Mouse (Mus musculus): ENCODE data around the gene Prkaa2.

The Prkaa2 gene

GRCm38 (mm10) chr4:105109199-105109989, at the start of gene Prkaa2:
Gene Prkaa2, minus strand, starts transcription at chr4:105109890.
- CTCF ChIA-PET, result no interaction called here

DNA sequence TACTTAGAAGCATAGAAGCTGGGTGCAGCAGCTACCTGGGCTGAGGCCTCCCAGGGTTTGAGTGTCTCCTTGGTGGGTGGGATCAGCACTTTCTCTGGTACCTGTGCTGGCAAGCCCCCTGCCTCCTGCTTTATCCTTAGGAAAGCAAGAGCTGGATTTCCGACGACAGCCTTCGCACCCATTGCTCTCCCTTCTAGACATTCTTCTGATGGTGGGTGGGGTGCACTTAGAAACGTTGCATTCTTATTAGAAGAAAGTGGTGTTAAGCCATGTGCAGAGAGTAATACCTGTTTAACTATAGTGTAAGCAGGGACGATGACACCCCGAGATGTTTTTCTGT, 49.8 kb upstream of the Prkaa2 start:
- CTCF ChIA-PET, result no interaction called here

DNA sequence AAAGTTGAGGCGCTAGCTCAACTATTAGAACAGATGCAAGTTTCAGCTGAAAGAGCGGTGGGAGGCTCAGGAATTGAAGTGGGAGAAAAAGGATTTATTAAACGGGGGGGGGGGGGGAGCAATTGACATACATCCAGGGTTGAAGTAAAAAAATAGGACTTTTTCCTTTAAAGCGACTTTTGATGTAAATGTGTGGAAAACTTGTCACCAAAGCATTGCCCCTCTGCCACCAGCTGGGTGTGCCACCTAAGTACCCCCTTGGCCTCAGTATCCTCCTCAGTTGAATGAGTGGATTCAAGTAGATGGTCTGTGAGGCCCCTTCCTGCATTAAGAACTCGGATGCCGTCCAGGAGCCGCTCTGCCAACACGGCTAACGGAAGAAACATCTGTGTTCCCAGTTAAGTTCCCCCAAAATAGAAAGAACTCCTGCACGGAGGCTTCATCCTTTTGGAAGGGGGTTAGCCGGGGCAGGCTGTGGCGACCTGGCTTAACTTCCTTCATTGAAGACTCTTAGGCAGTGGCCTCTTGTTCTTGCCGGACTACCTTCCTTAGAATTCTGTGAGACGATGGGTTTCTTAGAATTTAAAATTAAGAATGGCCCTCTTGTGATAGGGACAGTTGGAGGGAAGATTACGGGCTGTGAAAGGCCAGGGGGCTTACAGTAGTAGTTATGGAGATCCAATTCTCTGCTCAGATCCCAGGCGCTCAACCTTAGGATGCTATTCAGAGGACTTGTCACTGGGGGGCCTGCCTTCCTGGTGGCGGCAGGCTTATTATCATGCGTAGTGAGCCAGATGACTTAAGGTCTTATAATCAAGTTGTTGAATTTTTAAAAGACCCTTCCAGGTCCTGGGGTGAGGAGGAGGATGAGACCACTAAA, 49.2 kb upstream of the Prkaa2 start:
- CTCF ChIA-PET, result no interaction called here

DNA sequence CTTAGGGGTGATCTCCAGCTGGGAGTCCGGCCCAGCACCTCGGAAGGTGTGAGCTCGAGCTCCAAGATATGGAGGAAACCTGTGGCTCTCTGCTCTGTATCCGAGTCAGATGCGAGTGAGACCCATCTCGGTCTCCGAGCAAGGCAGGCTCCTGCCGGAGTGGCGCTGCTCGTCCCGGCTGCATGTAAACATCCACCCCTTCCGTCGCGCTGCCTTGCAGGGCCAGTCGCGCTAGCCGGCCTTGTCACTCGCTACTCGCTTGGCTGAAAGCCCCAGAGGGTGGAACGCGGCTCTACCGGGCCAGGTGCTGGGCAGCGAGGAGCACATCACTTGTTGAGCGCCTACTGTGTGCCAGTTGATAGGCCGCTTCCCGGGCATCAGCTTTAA, 48.5 kb upstream of the Prkaa2 start:
- CTCF ChIA-PET, result interaction anchor here (1.9 kb wide), 1 partner anchor 12 kb away, joined by 6 read pairs; no protein-coding TSS in a partner anchor

- CTCF ChIA-PET, result interaction anchor here (0.6 to 1.9 kb wide), 2 partner anchors 12 to 255 kb away, joined by 5 to 6 read pairs; no protein-coding TSS in a partner anchor
Measured at GRCm38 (mm10) chr4:105157276-105158168, 47.8 kb upstream of the Prkaa2 start, which contains the start of gene Plpp3. Gene Plpp3, plus strand, starts transcription at chr4:105157347.

GRCm38 (mm10) chr4:105156955-105157275, 47.2 kb upstream of the Prkaa2 start:
- CTCF ChIA-PET, result interaction anchor here (0.6 to 1.9 kb wide), 5 partner anchors 13 to 256 kb away, joined by 3 to 14 read pairs (median 5); no protein-coding TSS in a partner anchor

GRCm38 (mm10) chr4:105156281-105156680, 46.6 kb upstream of the Prkaa2 start:
- CTCF ChIA-PET, result interaction anchor here (0.6 to 1.9 kb wide), 6 partner anchors 14 to 166 kb away, joined by 3 to 14 read pairs (median 4); no protein-coding TSS in a partner anchor

- CTCF ChIA-PET, result no interaction called here
Measured at GRCm38 (mm10) chr4:105153227-105153626, 43.5 kb upstream of the Prkaa2 start.

DNA sequence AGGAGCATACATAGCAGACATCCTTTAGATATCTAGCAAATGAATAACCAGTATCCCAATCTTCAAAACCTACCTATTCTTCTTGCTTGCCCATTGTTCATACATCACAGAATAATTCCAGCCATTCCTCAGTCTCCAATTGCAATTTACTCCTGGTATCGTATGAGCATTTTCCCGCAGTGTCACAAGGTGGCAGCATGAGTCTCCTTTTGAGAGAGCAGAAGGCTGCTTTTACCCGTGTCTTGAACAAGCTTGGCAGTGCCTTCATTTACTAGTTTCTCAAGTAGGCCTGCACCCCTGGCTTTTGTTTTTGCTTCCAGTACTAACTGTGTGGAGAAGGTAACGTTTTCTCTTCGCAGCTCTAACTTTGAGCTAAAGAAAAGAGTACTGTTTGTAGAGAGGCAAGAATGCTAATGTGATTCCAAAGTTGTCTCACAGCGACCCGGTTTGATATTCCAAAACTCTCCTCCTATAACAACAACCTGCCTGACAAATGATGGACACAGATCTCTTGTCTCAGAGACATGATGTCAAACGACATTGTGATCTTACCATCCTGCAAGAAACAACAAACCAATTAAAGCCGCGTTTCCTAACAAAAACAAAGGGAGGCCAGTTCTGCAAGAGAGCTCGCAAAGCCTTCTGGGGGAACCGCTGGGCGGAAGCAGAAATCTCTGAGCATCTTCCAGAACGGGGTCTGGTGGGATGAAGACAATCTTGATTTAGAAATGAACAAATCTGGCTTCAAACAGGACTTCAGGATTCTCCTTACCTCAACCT, 42.4 kb upstream of the Prkaa2 start:
- CTCF ChIA-PET, result interaction anchor here (0.5 to 1.0 kb wide), 2 partner anchors 165 to 168 kb away, joined by 3 to 5 read pairs; no protein-coding TSS in a partner anchor

DNA sequence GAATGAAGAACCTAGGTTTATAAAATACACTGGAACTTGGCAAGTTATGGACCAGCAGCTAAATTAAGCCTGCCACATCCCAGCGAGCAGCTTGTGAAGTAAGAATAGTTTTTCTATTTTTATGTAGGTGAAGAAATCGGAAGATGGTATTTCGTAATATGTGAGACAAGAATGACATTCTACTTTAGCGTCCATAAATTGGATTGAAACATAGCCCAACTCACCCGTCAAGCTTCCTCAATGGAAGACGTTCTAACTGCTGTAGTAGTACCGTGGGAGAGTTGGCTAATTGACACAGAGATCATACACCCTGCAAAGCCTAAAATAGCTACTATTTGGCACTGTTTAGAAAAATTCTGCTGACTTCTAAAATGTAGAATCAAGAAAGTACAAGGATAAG, 39.8 kb upstream of the Prkaa2 start:
- CTCF ChIA-PET, result no interaction called here

DNA sequence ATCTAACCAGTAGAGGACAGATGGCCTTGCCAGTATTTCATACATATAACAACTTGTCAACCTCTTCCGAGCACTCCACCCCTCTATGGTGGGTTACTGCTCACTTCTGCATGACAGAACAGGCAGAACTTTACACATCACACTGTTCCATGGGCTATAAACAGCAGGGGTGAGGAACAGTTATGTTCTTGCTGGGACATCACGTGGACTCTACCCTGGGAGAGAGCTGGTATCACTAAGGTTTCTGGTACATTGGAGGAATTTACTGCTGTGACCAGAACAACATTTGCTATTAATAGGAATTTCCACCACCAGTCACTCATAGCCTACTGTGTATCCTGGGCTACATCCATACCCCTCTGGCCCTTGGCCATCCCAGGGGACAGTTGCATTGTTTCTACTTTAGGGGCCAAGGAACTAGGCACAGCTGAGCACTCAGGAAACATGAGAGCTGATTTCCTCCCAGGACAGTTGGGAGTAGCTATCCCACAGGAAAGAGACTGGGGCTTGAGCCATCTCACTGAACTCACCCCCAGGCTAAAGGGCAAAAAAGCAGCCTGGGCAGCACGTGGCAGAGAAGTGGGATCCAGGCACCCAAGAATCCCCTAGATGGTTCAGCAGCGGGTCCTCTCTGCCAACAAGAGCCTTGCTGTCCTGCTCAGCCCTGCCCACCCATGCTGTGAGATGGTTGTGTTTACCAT, 23.8 kb upstream of the Prkaa2 start:
- CTCF ChIA-PET, result no interaction called here

- CTCF ChIA-PET, result no interaction called here
Measured at GRCm38 (mm10) chr4:105131756-105132314, 22.1 kb upstream of the Prkaa2 start.

DNA sequence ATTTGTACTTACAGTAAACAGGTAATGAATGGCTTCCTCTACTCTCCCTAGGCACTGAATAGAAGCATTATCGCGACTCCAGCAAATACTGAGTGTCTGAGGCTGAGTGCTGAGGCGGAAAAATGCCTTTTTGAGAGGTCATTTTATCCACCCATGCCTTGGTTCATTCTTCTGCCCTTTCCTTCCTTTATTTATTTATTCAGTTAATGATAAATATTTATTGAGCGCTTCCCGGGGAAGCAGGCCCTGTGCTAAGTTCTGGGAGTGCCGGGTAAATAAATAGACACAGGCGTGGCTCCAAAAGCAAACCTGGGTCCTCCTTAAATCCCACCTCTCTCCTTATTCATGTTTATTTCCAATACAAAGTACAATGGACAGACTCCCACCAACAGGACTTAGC, 19.5 kb upstream of the Prkaa2 start:
- CTCF ChIA-PET, result no interaction called here

GRCm38 (mm10) chr4:105122429-105122828, 12.7 kb upstream of the Prkaa2 start:
- CTCF ChIA-PET, result no interaction called here

DNA sequence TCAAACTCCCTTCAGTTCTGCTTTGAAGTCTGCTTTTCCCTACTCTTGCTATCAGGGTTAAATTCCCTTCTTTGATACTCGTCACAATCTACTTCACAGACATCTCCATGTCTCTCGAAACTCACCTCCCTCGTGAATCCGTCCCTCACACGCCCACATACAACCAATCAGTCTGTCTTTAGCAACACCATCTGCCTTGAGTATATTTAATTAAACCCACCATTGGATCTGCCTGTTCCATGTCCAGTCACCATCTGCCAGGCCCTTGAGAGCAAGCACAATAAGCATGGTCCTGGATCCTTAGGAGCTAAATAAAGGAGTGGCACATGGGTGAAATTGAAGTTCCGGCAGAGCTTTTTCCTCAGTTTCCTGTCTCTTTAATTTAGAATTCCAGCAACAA, 11.4 kb upstream of the Prkaa2 start:
- CTCF ChIA-PET, result no interaction called here

GRCm38 (mm10) chr4:105113468-105113867, 3.8 kb upstream of the Prkaa2 start:
- CTCF ChIA-PET, result interaction anchor here (0.6 kb wide), 1 partner anchor 41 kb away, joined by 3 read pairs; no protein-coding TSS in a partner anchor

GRCm38 (mm10) chr4:105113042-105113441, 3.4 kb upstream of the Prkaa2 start:
- CTCF ChIA-PET, result interaction anchor here (0.6 kb wide), 1 partner anchor 41 kb away, joined by 3 read pairs; no protein-coding TSS in a partner anchor

GRCm38 (mm10) chr4:105111770-105112169, 2.1 kb upstream of the Prkaa2 start:
- CTCF ChIA-PET, result no interaction called here

DNA sequence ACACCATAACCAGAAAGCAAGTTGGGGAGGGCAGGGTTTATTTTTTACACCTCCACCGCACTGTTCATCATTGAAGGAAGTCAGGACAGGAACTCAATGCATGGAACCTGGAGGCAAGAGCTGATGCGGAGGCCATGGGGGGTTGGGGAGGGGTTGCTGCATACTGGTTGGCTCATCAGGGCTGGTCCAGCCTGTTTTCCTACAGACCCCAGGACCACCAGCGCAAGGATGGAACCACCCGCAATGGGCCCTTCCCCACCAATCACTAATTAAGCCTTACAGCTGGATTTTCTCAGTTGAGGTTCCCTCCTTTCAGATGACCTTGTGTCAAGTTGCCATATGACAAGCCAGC, 970 bp upstream of the Prkaa2 start:
- CTCF ChIA-PET, result no interaction called here
